Mouse (Mus musculus) C2C12 (cell line): ENCODE data around the gene 2210011C24Rik. TPM values are rescaled to one million over a fixed set of nuclear protein-coding genes. Genes with fewer than 3 reads are reported as not detected.

Experiments used
- H3K27me3 ChIP-seq: one replicate; pipeline ENCODE4 v1.6.1; 2011; ENCODE audit not compliant: control insufficient read depth, insufficient read depth, insufficient read length
- H3K36me3 ChIP-seq: one replicate; pipeline ENCODE4 v1.6.1; 2011; ENCODE audit not compliant: control insufficient read depth, insufficient read depth
- H3K4me3 ChIP-seq: one replicate; pipeline ENCODE4 v1.5.1; 2011; ENCODE audit warnings: mild to moderate bottlenecking, control low read depth; ENCODE audit not compliant: poor library complexity, insufficient read depth, severe bottlenecking
- H3K79me2 ChIP-seq: one replicate; pipeline ENCODE4 v1.6.1; 2011; ENCODE audit not compliant: control insufficient read depth, insufficient read depth
- H3K79me3 ChIP-seq: one replicate; pipeline ENCODE4 v1.6.1; 2011; ENCODE audit warnings: low read depth, control low read depth
- H3ac ChIP-seq: one replicate; pipeline ENCODE3; 2011; ENCODE audit warnings: low read depth; ENCODE audit not compliant: control insufficient read depth, insufficient read length
- CEBPB ChIP-seq: IDR thresholded peaks from one replicate; pipeline ENCODE4 v1.6.1; 2011; ENCODE audit warnings: low read depth, mild to moderate bottlenecking, control low read depth, moderate library complexity
- CTCF ChIP-seq: IDR thresholded peaks from one replicate; pipeline ENCODE4 v1.5.1; 2011; ENCODE audit not compliant: control insufficient read depth, insufficient read depth, insufficient read length
- FOSL1 ChIP-seq: IDR thresholded peaks from one replicate; pipeline ENCODE4 v1.8.0; 2011; ENCODE audit warnings: mild to moderate bottlenecking, low read length; ENCODE audit not compliant: poor library complexity, insufficient read depth, severe bottlenecking
- MAX ChIP-seq: IDR thresholded peaks from one replicate; pipeline ENCODE4 v1.6.1; 2011; ENCODE audit warnings: mild to moderate bottlenecking, control low read depth
- MYOD1 ChIP-seq: IDR thresholded peaks from one replicate; pipeline ENCODE4 v1.6.1; 2011; ENCODE audit warnings: low read depth; ENCODE audit not compliant: control insufficient read depth, insufficient read length
- MYOG ChIP-seq: IDR thresholded peaks from one replicate; pipeline ENCODE4 v1.6.1; 2011; ENCODE audit not compliant: control insufficient read depth, insufficient read length; ENCODE audit errors: extremely low read depth
- USF1 ChIP-seq: IDR thresholded peaks from one replicate; pipeline ENCODE4 v1.6.1; 2011; ENCODE audit warnings: low read depth, mild to moderate bottlenecking, control low read depth, moderate library complexity
- long read RNA-seq, 2 experiments: library from polyadenylated mRNA; unstranded; transcript quantifications; one replicate each; pipeline ENCODE4 v2.0.0; 2019 to 2020
- polyA plus RNA-seq: library from polyadenylated mRNA; unstranded; fragments of >200 nt; fragmentation: generic; extraction: Trizol; gene quantifications from one replicate; pipeline ENCODE4 v1.2.1, GENCODE M21; 2012; ENCODE audit warnings: missing spikeins

2210011C24Rik gene
- polyA plus RNA-seq: 1.5 TPM
- long read RNA-seq, experiment 1, transcript 2210011C24Rik-204 (3 exons, 1,351 nt): major isoform, 8 of 8 reads
- long read RNA-seq, experiment 1, partial matches to known transcripts: 0 of 8 reads
- long read RNA-seq, experiment 1, other reads (novel, unspliced or antisense): 0 of 8 reads
- long read RNA-seq, experiment 2, partial matches to known transcripts: 0 of 1 reads
- long read RNA-seq, experiment 2, other reads (novel, unspliced or antisense): 0 of 1 reads

DNA sequence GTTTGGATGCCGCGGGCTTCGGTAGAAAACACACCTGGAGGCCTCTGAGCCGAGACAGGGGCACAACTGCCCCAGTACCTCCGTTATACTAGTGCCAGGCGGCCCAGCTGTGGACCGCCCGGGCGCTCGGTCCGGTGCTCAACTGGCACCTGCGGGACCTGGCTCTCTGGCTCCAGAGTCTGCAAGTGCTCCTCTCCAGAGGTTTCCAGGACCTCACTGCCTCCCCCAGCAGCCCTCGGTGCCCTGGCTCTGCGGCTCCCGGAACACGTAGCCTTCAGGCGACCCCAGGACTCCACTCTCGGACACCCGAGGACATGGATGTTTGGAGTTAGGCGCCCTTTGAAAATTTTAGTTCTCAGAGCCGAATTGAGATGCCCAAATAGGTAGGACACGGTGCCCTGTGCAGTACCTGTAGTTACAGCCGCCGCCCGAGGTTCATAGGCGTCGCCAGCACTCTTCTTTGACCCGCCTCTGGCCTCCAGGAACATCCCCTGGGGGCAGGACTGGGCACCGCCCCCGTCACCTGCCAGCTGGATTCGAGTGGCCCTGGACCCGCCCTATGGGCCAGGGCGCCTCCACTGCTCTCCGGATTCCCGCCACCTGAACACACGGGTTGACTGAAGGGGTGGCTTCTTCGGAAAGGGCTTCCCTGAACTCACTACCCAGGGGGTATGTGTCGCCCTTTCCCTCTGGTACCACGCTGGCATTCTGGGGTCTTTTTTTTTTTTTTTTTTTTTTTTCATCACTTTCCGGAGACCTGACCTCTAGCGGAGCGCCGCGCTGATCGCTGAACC lies at the start of gene 2210011C24Rik:
Gene 2210011C24Rik (minus strand): TSS at position 467 of the 794 bp plus-strand sequence.
- no peak for TF ChIP-seq CTCF
- no peaks in the 10 kb centered on the region for H3K36me3 ChIP-seq
- peaks cover 3% of the 10 kb centered on the region for H3K27me3 ChIP-seq
- peak within 1 kb of the TSS; percentile 11 for H3K4me3 ChIP-seq
- peak within 1 kb of the TSS; percentile 55 for H3ac ChIP-seq
- H3K79me2 ChIP-seq: no peaks in the 10 kb centered on the region
- H3K79me3 ChIP-seq: no peaks in the 10 kb centered on the region

DNA sequence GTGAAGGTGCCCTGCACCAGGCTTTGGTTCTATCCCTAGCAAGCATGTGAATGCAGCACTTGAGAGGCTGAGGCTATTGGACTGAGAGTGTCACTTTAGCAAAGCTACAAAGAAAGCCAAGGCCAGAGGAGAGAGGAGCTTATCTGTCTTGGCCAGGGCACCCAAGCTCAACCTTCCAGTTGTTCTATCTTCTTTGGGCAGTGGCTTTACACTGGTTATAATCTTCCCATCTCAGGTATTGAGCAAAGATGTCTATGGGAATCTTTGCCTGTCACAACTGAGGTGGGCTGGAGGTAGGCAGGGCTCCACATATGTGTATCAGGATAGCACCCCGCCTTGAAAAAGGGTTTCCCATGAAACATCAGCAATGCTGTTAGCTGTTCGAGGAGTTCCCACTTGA lies 48.3 kb upstream of the 2210011C24Rik start:
- Histone ChIP-seq H3K4me3 (no peak overlapping the region), H3K79me2 (no peaks in the 10 kb centered on the region), H3ac (no peak overlapping the region), H3K79me3 (no peaks in the 10 kb centered on the region), H3K27me3 (no peaks in the 10 kb centered on the region), H3K36me3 (no peaks in the 10 kb centered on the region)
- TF ChIP-seq USF1: no peak
- TF ChIP-seq MYOD1: no peak
- TF ChIP-seq MAX: no peak
- no peak for TF ChIP-seq MYOG

DNA sequence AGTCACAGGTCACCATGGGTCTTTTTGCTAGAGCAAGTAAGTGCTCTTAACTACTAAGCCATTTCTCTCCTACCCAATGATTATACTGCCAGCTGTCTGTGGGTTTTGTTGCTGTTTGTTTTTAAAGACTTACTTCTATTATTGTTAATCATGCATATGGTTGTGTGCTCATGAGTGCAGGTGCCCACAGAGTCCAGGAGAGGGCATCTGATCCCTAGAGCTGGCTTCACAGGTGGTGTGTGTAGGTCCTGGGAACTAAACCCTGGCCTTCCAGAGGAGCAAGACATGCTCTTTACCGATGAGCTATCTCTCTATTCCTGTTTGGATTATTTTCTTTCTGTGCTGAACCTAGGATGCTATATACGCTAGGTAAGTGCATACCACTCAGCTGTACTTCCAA lies 47.3 kb upstream of the 2210011C24Rik start:
- TF ChIP-seq USF1: no peak
- no peak for TF ChIP-seq CTCF
- H3K36me3 ChIP-seq: no peaks in the 10 kb centered on the region
- no peak overlapping the region for H3ac ChIP-seq
- no peak overlapping the region for H3K4me3 ChIP-seq
- H3K79me3 ChIP-seq: no peaks in the 10 kb centered on the region
- H3K79me2 ChIP-seq: no peaks in the 10 kb centered on the region
- H3K27me3 ChIP-seq: no peaks in the 10 kb centered on the region

DNA sequence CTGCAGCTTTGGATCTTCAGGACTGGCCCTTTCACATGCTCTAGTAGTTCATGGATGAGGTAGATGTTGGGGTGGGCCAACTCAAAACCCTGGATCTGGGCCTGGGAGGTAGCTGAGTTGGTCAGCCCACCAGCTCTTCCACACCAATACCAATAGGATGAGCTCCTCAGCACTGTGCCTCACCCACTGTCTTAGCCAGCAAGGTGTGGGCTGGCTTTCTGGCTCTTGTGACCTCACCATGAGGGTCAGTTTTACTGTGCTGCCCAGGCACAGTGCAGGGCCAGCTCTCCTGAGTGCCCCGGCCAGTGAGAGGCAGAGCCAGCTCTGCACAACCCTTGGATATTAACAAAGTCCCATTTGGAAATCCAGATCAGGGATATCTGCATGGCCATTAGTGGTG lies 45.9 kb upstream of the 2210011C24Rik start:
- TF ChIP-seq MAX: no peak
- no peak for TF ChIP-seq MYOG
- TF ChIP-seq CTCF: no peak
- TF ChIP-seq USF1: no peak
- TF ChIP-seq FOSL1: no peak
- no peak for TF ChIP-seq MYOD1
- no peak for TF ChIP-seq CEBPB
- Histone ChIP-seq H3K36me3 (no peaks in the 10 kb centered on the region), H3K79me2 (no peaks in the 10 kb centered on the region), H3ac (no peak overlapping the region), H3K79me3 (no peaks in the 10 kb centered on the region), H3K4me3 (no peak overlapping the region), H3K27me3 (no peaks in the 10 kb centered on the region)

DNA sequence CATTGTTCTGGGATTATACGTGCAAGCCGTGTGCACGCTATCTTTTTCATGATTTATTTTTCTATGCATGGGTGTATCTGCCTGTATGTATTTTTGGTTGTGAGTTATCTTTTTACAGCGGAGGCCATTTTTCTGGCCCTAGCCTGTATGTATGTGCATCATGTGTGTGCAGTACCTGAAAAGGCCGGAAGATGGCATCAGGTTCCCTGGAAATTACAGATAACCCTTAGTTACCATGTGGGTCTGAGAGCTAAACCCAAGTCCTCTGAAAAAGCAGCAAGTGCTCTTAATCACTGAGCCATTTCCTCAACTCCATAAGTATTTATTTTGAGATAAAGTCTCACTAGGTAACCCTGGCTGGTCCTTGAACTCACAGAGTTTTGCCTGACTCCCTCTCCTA lies 41.3 kb upstream of the 2210011C24Rik start:
- Histone ChIP-seq H3K27me3 (no peaks in the 10 kb centered on the region), H3K4me3 (no peak overlapping the region), H3ac (no peak overlapping the region), H3K36me3 (no peaks in the 10 kb centered on the region), H3K79me3 (no peaks in the 10 kb centered on the region), H3K79me2 (no peaks in the 10 kb centered on the region)
- no peak for TF ChIP-seq FOSL1
- no peak for TF ChIP-seq MAX

DNA sequence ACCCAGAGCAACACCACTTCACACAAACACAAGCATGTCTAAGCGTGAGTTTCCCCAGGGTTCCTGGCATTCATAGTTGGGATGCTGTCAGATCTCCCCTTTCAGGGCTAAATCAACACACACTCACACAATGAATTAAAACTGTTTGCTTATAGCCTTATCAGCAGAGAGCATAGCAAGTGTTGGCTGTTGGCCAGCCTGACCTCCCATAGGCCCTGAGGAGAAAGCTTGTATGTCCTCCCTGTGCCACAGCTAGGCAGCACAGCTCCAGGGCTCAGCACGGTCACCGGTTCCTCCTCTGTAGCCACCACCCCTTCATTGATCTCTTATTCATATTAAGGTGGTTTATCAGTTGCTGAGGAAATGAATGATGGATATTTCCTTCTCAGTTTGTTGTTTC lies 40.8 kb upstream of the 2210011C24Rik start:
- no peaks in the 10 kb centered on the region for H3K79me2 ChIP-seq
- no peak overlapping the region for H3K4me3 ChIP-seq
- TF ChIP-seq CEBPB: no peak
- no peak for TF ChIP-seq USF1
- TF ChIP-seq MYOG: no peak
- no peak for TF ChIP-seq CTCF
- no peak for TF ChIP-seq FOSL1
- no peak for TF ChIP-seq MAX
- no peak for TF ChIP-seq MYOD1
- H3K36me3 ChIP-seq: no peaks in the 10 kb centered on the region
- no peaks in the 10 kb centered on the region for H3K79me3 ChIP-seq
- no peaks in the 10 kb centered on the region for H3K27me3 ChIP-seq
- H3ac ChIP-seq: no peak overlapping the region
